Mouse (Mus musculus) lung, embryonic 16.5 days (tissue): ENCODE measurements around the gene Pald1. TPM values are rescaled to one million over a fixed set of nuclear protein-coding genes. Genes with fewer than 3 reads are reported as not detected.
A peak's percentile ranks its signal among the peaks of the same experiment; 100 is the strongest.

Source experiments
- ATAC-seq: fragments of 200-750 bp; cut with Nextera tagmentation; 2 replicates; pipeline ENCODE4 v1.8.0; 2017; ENCODE audit warnings: low read depth, mild to moderate bottlenecking, moderate library complexity
- H3K27ac ChIP-seq: fragments of 300-500 bp; sonication (generic); 2 replicates; pipeline ENCODE4 v1.5.1; 2014; ENCODE audit warnings: mild to moderate bottlenecking, control low read depth, low read length
- H3K27me3 ChIP-seq: fragments of 300-500 bp; sonication (generic); 2 replicates; pipeline ENCODE4 v1.6.1; 2014; ENCODE audit warnings: low read depth, low read length, mixed read lengths; ENCODE audit not compliant: control insufficient read depth, insufficient read depth
- H3K36me3 ChIP-seq: fragments of 300-500 bp; sonication (generic); 2 replicates; pipeline ENCODE4 v1.6.1; 2014; ENCODE audit warnings: low read length; ENCODE audit not compliant: control insufficient read depth, insufficient read depth
- H3K4me1 ChIP-seq: fragments of 300-500 bp; sonication (generic); replicated peaks from 2 replicates; pipeline ENCODE4 v1.6.1; 2014; ENCODE audit warnings: low read length, mixed read lengths; ENCODE audit not compliant: control insufficient read depth, insufficient read depth
- H3K4me2 ChIP-seq: fragments of 300-500 bp; sonication (generic); 2 replicates; pipeline ENCODE4 v1.6.1; 2014; ENCODE audit warnings: low read depth, low read length, control low read depth
- H3K4me3 ChIP-seq: fragments of 300-500 bp; sonication (generic); 2 replicates; pipeline ENCODE4 v1.5.1; 2014; ENCODE audit warnings: mild to moderate bottlenecking, low read length, control low read depth
- H3K9ac ChIP-seq: fragments of 300-500 bp; sonication (generic); 2 replicates; pipeline ENCODE4 v1.6.1; 2014; ENCODE audit warnings: low read length, control low read depth
- H3K9me3 ChIP-seq: fragments of 300-500 bp; sonication (generic); 2 replicates; pipeline ENCODE4 v1.6.1; 2016; ENCODE audit warnings: low read length; ENCODE audit not compliant: control insufficient read depth
- WGBS: fragments of 180-500 bp; shearing (Covaris S2); extraction: QIAGEN DNeasy Blood & Tissue Kit; methylation state at CpG from one replicate; pipeline ENCODE4 v1.1.7; 2014; 5-methylcytosine and 5-hydroxymethylcytosine counted together
- polyA plus RNA-seq: library from polyadenylated mRNA; unstranded; fragments of >200 nt; fragmentation: Nextera tagmentation; extraction: Ambion mirVana; gene quantifications from 2 replicates; pipeline ENCODE4 v1.2.1, GENCODE M21; 2015

Pald1 gene
- polyA plus RNA-seq, 1 experiment from 2014 or later: 49.4 TPM

DNA sequence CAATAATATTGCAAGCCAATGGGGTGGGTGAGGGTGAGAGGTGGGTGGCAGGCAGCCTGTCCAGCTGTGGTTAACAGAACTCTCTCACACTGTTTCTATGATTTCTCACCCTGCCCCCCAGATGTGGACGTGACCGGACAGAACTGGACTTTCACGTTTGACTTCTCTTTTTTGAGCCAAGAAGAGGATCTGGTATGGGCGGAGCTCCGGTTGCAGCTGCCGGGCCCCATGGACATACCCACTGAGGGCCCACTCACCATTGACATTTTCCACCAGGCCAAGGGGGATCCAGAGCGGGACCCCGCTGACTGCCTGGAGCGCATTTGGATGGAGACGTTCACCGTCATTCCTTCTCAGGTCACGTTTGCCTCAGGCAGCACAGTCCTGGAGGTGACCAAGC, 39.5 kb upstream of the Pald1 start:
- H3K9ac ChIP-seq: no peak overlapping the region

DNA sequence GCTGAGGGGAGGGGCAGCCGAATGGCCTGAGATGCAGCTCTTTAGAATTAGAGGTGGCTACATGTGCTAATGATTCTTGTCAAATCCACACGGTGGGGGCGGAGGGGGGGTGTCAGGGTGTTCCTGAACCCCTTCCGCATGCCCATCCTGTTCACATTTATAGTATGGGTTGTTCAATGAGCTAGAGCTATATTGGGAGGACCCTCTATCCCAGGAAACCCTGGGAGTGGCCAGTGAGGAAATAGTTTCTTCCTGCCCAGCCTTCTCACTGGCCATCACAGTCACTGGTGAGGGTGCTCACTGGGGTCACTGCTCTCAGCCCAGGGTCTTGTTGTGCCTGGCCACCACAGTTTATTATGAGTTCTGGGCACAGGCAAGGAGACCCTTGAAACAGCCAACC, 36.7 kb upstream of the Pald1 start:
- no peaks in the 10 kb centered on the region for H3K36me3 ChIP-seq
- H3K4me2 ChIP-seq: no peak overlapping the region
- no peak overlapping the region for H3K27ac ChIP-seq
- H3K9ac ChIP-seq: no peak overlapping the region
- no peak overlapping the region for H3K4me3 ChIP-seq
- no peaks in the 10 kb centered on the region for H3K9me3 ChIP-seq
- 54% methylated on average over 4 of the region's 4 CpGs for WGBS
- H3K27me3 ChIP-seq: peaks cover 40% of the 10 kb centered on the region
- peaks cover 17% of the 10 kb centered on the region for H3K4me1 ChIP-seq
- ATAC-seq: no peak

More for the DNA sequence above, 39.5 kb upstream of the Pald1 start:
- Histone ChIP-seq H3K27me3 (peaks cover 23% of the 10 kb centered on the region), H3K9me3 (no peaks in the 10 kb centered on the region), H3K4me3 (no peak overlapping the region), H3K4me2 (no peak overlapping the region), H3K36me3 (no peaks in the 10 kb centered on the region), H3K27ac (no peak overlapping the region), H3K4me1 (peaks cover 17% of the 10 kb centered on the region)
- 70% methylated on average over 12 of the region's 12 CpGs for WGBS
- ATAC-seq: no peak; the same call in 1 of the 2 replicates

DNA sequence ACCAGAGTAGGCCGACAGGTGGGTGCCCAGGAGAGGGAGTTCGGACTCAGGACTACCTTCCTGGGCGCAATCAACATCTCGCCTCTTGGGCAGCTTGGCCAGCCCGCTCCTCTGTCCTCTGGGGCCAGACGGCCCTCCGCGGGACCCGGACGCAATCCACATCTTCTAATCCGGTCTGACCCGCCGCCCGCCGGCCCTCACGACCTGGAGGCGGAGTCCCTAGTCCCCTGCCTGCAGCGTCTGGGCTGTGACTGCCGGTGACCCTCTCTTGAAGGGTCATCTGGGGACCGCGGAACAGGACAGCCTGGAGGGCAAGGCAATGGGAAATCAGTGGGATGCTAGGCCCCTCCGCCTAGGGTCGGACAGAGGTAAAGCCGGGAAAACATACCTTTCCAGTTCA, 35.8 kb upstream of the Pald1 start:
- Histone ChIP-seq H3K9ac (no peak overlapping the region), H3K27ac (no peak overlapping the region), H3K4me2 (no peak overlapping the region), H3K9me3 (no peaks in the 10 kb centered on the region), H3K4me3 (no peak overlapping the region), H3K27me3 (peaks cover 44% of the 10 kb centered on the region), H3K36me3 (no peaks in the 10 kb centered on the region), H3K4me1 (peaks cover 12% of the 10 kb centered on the region; the same call in 1 of the 2 replicates)
- WGBS: 10% methylated on average over 23 of the region's 24 CpGs
- ATAC-seq: no peak

DNA sequence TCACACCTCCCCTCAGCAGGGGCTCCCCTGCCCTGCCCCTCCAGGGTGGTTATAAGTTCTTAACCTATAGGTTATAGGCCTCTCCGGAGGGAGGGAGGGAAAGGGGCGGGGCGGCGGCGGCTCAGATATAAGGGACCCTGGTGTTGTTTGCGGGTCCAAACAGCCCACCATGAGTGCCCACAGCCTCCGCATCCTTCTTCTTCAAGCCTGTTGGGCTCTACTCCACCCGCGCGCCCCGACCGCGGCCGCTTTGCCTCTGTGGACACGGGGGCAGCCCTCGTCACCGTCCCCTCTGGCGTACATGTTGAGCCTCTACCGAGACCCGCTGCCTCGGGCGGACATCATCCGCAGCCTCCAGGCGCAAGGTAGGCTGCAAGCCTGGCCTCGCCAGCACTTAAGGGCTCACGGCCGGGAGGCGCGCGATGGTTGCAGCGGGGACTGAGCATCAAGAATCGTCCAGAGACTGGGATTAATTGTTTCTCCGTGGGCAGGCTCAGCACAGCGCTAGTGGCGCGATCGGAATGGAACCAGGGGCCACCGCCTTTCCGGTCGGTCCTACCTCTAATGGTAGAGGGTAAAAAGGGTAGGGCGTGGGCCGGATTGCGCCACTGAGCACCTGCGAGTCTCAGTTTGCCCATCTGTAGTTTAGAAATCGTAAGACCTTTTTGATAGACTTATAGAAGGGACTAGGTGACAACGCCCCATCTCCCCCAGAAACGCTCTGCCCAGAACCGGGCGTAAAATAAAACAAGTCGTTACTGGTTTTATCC, 35.0 kb upstream of the Pald1 start:
- H3K4me1 ChIP-seq: peaks cover 12% of the 10 kb centered on the region; the same call in 1 of the 2 replicates
- H3K4me2 ChIP-seq: peak overlapping the region; percentile 72
- peak; percentile 24; the same call in 1 of the 2 replicates for ATAC-seq
- H3K27me3 ChIP-seq: peaks cover 44% of the 10 kb centered on the region
- 1% methylated on average over 50 of the region's 50 CpGs for WGBS
- H3K9ac ChIP-seq: peak overlapping the region; percentile 43
- H3K9me3 ChIP-seq: no peaks in the 10 kb centered on the region
- peak overlapping the region; percentile 47 for H3K4me3 ChIP-seq
- H3K36me3 ChIP-seq: no peaks in the 10 kb centered on the region
- no peak overlapping the region for H3K27ac ChIP-seq

GRCm38 (mm10) chr10:61417672-61418071, 34.3 kb upstream of the Pald1 start, which contains the start of gene Nodal:
Gene Nodal (plus strand): TSS chr10:61417972.
- peaks cover 44% of the 10 kb centered on the region for H3K27me3 ChIP-seq
- ATAC-seq: no peak
- peak within 1 kb of the TSS; percentile 72 for H3K4me2 ChIP-seq
- H3K9me3 ChIP-seq: no peaks in the 10 kb centered on the region
- H3K27ac ChIP-seq: no peak within 1 kb of the TSS
- peaks cover 12% of the 10 kb centered on the region; the same call in 1 of the 2 replicates for H3K4me1 ChIP-seq
- H3K4me3 ChIP-seq: peak within 1 kb of the TSS; percentile 47
- H3K36me3 ChIP-seq: no peaks in the 10 kb centered on the region
- WGBS: 27% methylated on average over 9 of the region's 10 CpGs
- H3K9ac ChIP-seq: peak within 1 kb of the TSS; percentile 43

DNA sequence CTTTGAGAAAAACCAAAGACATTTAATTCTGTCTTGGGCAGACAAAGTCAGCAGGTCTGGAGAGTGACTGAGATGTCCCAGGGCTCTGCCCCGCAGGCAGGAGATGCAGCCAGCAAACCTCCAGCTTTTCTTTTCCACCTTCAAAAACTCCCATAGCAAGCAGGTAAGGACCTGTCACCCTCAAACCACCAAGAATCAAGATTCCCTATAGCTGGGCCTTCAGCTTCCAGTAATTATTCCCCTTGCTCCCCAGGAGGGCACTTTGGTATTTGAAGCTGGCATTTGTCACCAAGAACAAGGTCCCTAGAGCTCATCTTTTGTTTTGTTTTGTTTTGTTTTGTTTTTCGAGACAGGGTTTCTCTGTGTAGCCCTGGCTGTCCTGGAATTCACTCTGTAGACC, 33.7 kb upstream of the Pald1 start:
- Histone ChIP-seq H3K9ac (no peak overlapping the region), H3K4me1 (peaks cover 12% of the 10 kb centered on the region; the same call in 1 of the 2 replicates), H3K9me3 (no peaks in the 10 kb centered on the region), H3K36me3 (no peaks in the 10 kb centered on the region), H3K4me2 (no peak overlapping the region), H3K4me3 (no peak overlapping the region), H3K27ac (no peak overlapping the region), H3K27me3 (peaks cover 44% of the 10 kb centered on the region)
- 49% methylated on average over 2 of the region's 2 CpGs for WGBS
- ATAC-seq: no peak

DNA sequence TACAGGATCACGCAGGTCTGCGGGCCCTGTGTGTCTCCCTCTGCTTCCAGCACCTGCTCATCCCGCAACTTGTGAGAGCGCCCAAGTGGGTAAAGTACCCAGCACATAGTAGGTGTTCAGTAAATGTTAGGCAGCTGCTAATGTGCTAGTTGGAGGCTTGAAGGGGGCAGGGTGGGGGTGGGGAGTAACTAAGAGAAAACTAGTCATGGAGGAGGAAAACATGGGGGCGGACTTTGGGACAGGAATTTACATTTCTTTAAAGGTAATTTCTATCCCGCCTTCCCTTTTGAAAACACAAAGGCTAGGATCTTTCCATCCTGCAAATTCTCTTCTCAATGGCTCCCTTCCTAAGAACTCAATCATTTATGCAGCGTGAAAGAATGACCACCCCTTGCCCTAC, 33.2 kb upstream of the Pald1 start:
- Histone ChIP-seq H3K4me1 (peaks cover 12% of the 10 kb centered on the region; the same call in 1 of the 2 replicates), H3K9me3 (no peaks in the 10 kb centered on the region), H3K27ac (no peak overlapping the region), H3K36me3 (no peaks in the 10 kb centered on the region), H3K9ac (no peak overlapping the region), H3K4me3 (no peak overlapping the region), H3K4me2 (no peak overlapping the region), H3K27me3 (peaks cover 44% of the 10 kb centered on the region)
- WGBS: 40% methylated on average over 7 of the region's 7 CpGs
- ATAC-seq: no peak

DNA sequence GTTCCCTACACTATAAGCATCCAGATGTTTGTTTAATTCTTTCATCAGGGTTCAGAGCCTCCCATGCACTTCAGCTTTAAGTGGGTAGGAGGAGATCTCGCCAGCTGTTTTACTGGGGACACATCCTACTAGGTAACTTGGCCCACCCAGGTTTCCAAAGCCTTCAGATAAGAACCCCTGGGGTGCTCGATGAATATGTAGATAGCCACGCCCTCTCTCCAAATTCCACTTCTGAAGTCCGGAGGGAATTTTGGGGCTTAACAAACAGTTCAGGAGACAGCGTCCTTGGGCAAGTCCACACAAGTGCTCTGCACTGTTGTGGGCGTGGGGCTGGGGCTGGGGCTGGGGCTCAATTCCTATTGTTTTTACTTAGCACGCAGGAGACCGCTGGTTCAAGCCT, 32.6 kb upstream of the Pald1 start:
- Histone ChIP-seq H3K4me2 (no peak overlapping the region), H3K36me3 (no peaks in the 10 kb centered on the region), H3K27me3 (peaks cover 44% of the 10 kb centered on the region), H3K27ac (no peak overlapping the region), H3K9me3 (no peaks in the 10 kb centered on the region), H3K9ac (no peak overlapping the region), H3K4me1 (peaks cover 12% of the 10 kb centered on the region; the same call in 1 of the 2 replicates), H3K4me3 (no peak overlapping the region)
- ATAC-seq: 0 out of 2 replicates have a peak, but pooled peaks have one; percentile 30
- WGBS: 16% methylated on average over 8 of the region's 8 CpGs

DNA sequence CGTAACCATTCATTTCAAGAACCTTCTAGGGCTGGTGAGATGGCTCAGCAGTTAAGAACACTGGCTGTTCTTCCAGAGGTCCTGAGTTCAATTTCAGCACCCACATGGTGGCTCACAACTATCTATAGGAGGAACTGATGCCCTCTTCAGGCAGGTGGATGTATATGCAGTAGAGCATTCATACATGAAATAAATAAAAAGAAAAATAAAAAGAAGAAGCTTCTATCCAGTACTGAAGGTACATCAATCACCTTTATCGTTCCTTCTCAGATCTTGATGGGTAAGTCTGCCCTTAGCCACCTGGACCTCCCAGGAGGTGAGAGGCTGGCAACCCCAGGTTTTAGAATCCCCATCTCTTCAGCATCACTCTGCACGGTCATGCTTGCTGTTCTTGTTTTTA, 31.9 kb upstream of the Pald1 start:
- H3K36me3 ChIP-seq: no peaks in the 10 kb centered on the region
- WGBS: 63% methylated on average over 3 of the region's 3 CpGs
- H3K4me1 ChIP-seq: peaks cover 12% of the 10 kb centered on the region; the same call in 1 of the 2 replicates
- H3K9ac ChIP-seq: no peak overlapping the region
- H3K27me3 ChIP-seq: peaks cover 44% of the 10 kb centered on the region
- no peaks in the 10 kb centered on the region for H3K9me3 ChIP-seq
- H3K27ac ChIP-seq: no peak overlapping the region
- no peak overlapping the region for H3K4me3 ChIP-seq
- no peak for ATAC-seq
- no peak overlapping the region for H3K4me2 ChIP-seq
